Comparison of ENCODE assay signal across 15 mouse cellular contexts in the genomic region with DNA sequence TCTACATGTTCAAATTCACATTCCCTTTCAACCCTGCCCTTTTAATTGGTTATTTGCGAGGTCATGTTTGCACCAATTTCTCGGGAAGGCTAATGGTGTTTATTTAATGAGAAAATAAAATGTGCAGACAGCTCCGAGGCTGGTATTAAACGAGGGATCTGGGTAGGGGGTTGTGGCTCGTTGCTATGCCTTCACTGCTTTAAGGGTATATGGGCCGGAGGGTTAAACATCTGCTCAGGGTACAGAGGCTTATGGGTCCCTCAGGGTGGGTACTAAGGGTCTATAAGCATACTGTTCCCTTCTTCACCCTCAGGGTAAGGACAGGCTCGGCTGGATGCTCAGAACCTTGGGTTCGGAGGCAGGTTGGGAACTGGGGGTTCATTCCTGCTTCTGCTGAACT.
A peak's percentile ranks its signal among the peaks of the same experiment; 100 is the strongest.
DNase-seq lines count a peak whose midpoint lies in the region; ATAC-seq and TF ChIP-seq lines count a peak whose summit lies in the region.
"Had no signal": no experiment of that assay in that cellular context is flagged by ENCODE, and none has a peak within 500 bp of the region (broad histone marks: within the 10 kb centered on the region; RNA-seq: fewer than 3 reads in every experiment).

No protein-coding gene starts in this region.

- H3K4me3 ChIP-seq in heart, embryonic 13.5 days: no peak overlapping the region
- no peak overlapping the region for H3K4me3 ChIP-seq in heart, adult 2 months
- no peak overlapping the region for H3K4me3 ChIP-seq in hindbrain, embryonic 10.5 days
- H3K4me3 ChIP-seq in hindbrain, embryonic 15.5 days: no peak overlapping the region
- H3K4me3 ChIP-seq in midbrain, embryonic 16.5 days (ENCODE audit: low read depth, low read length): no peak overlapping the region
- H3K4me3 ChIP-seq: embryonic facial prominence, embryonic 15.5 days; heart, embryonic 12.5 days; stomach, embryonic 15.5 days had no signal

- ATAC-seq in heart, embryonic 13.5 days (ENCODE audit: extremely low read depth, insufficient number of reproducible peaks, low FRiP score, low TSS enrichment): no peak
- no peak for ATAC-seq in hindbrain, embryonic 15.5 days (ENCODE audit: low FRiP score, low read depth)
- no peak for ATAC-seq in midbrain, embryonic 16.5 days

- 78% methylated on average over 8 of the region's 8 CpGs for WGBS in heart, embryonic 13.5 days
- 82% methylated on average over 8 of the region's 8 CpGs for WGBS in heart, adult 2 months
- WGBS in hindbrain, embryonic 10.5 days: 51% methylated on average over 8 of the region's 8 CpGs
- 24% methylated on average over 8 of the region's 8 CpGs for WGBS in hindbrain, embryonic 15.5 days
- 26% methylated on average over 8 of the region's 8 CpGs for WGBS in midbrain, embryonic 16.5 days

- no peaks in the 10 kb centered on the region for H3K27me3 ChIP-seq in heart, embryonic 13.5 days (replicated peaks)
- no peaks in the 10 kb centered on the region for H3K27me3 ChIP-seq in heart, adult 2 months (ENCODE audit: control insufficient read depth, insufficient read depth, low read length)
- H3K27me3 ChIP-seq in hindbrain, embryonic 10.5 days (ENCODE audit: insufficient read depth, poor library complexity, severe bottlenecking): no peaks in the 10 kb centered on the region
- H3K27me3 ChIP-seq in hindbrain, embryonic 15.5 days: no peaks in the 10 kb centered on the region
- H3K27me3 ChIP-seq in midbrain, embryonic 16.5 days (ENCODE audit: control insufficient read depth, insufficient read depth, low read depth, low read length): no peaks in the 10 kb centered on the region
- H3K27me3 ChIP-seq: embryonic facial prominence, embryonic 15.5 days; heart, embryonic 12.5 days; stomach, embryonic 15.5 days had no signal

- H3K4me1 ChIP-seq in heart, embryonic 13.5 days: peaks cover 93% of the 10 kb centered on the region
- peaks cover 9% of the 10 kb centered on the region for H3K4me1 ChIP-seq in heart, adult 2 months (ENCODE audit: control insufficient read depth, insufficient read depth, low read length)
- peaks cover 93% of the 10 kb centered on the region for H3K4me1 ChIP-seq in hindbrain, embryonic 10.5 days (replicated peaks)
- peaks cover 62% of the 10 kb centered on the region for H3K4me1 ChIP-seq in hindbrain, embryonic 15.5 days (replicated peaks)
- peaks cover 33% of the 10 kb centered on the region for H3K4me1 ChIP-seq in midbrain, embryonic 16.5 days (ENCODE audit: control insufficient read depth, insufficient read depth, low read length)

- no peak overlapping the region for H3K4me2 ChIP-seq in heart, embryonic 13.5 days
- H3K4me2 ChIP-seq in hindbrain, embryonic 15.5 days: no peak overlapping the region
- H3K4me2 ChIP-seq in midbrain, embryonic 16.5 days (ENCODE audit: low read length): no peak overlapping the region; the same call in 1 of the 2 replicates
- H3K4me2 ChIP-seq: embryonic facial prominence, embryonic 15.5 days; heart, embryonic 12.5 days; liver, embryonic 11.5 days; stomach, embryonic 15.5 days had no signal

- no peak overlapping the region for H3K9ac ChIP-seq in heart, embryonic 13.5 days
- H3K9ac ChIP-seq in heart, adult 2 months (ENCODE audit: low read depth, low read length): no peak overlapping the region
- no peak overlapping the region for H3K9ac ChIP-seq in hindbrain, embryonic 15.5 days
- H3K9ac ChIP-seq in midbrain, embryonic 16.5 days (ENCODE audit: low read depth, low read length): no peak overlapping the region
- H3K9ac ChIP-seq: embryonic facial prominence, embryonic 15.5 days; stomach, embryonic 15.5 days had no signal

- TF ChIP-seq POLR2A in heart, adult 2 months (IDR thresholded peaks at IDR 0.05; ENCODE audit: insufficient read depth, low read depth, low read length): no peak

- TF ChIP-seq EP300 in heart, adult 2 months (IDR thresholded peaks at IDR 0.05; ENCODE audit: insufficient read depth, low read depth, low read length): no peak

- H3K27ac ChIP-seq in heart, embryonic 13.5 days (replicated peaks): peak overlapping the region; percentile 6; the same call in 1 of the 2 replicates
- H3K27ac ChIP-seq in heart, adult 2 months: no peak overlapping the region
- peak overlapping the region; percentile 85 for H3K27ac ChIP-seq in hindbrain, embryonic 10.5 days
- H3K27ac ChIP-seq in hindbrain, embryonic 15.5 days (replicated peaks): peak overlapping the region; percentile 74
- peak overlapping the region; percentile 63 for H3K27ac ChIP-seq in midbrain, embryonic 16.5 days (ENCODE audit: low read length)
- H3K27ac ChIP-seq: embryonic facial prominence, embryonic 15.5 days; stomach, embryonic 15.5 days had no signal

- intact Hi-C loops in heart, adult 2 months (cut with DNase I): no loop called here

- no peaks in the 10 kb centered on the region for H3K36me3 ChIP-seq in heart, embryonic 13.5 days
- H3K36me3 ChIP-seq in heart, adult 2 months (ENCODE audit: control insufficient read depth, insufficient read depth, low read length): peaks cover 2% of the 10 kb centered on the region; the same call in 1 of the 2 replicates
- peaks cover 49% of the 10 kb centered on the region for H3K36me3 ChIP-seq in hindbrain, embryonic 10.5 days
- no peaks in the 10 kb centered on the region for H3K36me3 ChIP-seq in hindbrain, embryonic 15.5 days
- H3K36me3 ChIP-seq in midbrain, embryonic 16.5 days (ENCODE audit: control insufficient read depth, insufficient read depth, low read length): no peaks in the 10 kb centered on the region
- H3K36me3 ChIP-seq: embryonic facial prominence, embryonic 15.5 days; stomach, embryonic 15.5 days had no signal

- H3K9me3 ChIP-seq in heart, embryonic 13.5 days: no peaks in the 10 kb centered on the region
- no peaks in the 10 kb centered on the region for H3K9me3 ChIP-seq in hindbrain, embryonic 10.5 days
- H3K9me3 ChIP-seq in hindbrain, embryonic 15.5 days: no peaks in the 10 kb centered on the region
- no peaks in the 10 kb centered on the region for H3K9me3 ChIP-seq in midbrain, embryonic 16.5 days (replicated peaks; ENCODE audit: control insufficient read depth, low read length, poor library complexity, severe bottlenecking)
- H3K9me3 ChIP-seq: embryonic facial prominence, embryonic 15.5 days; G1E; heart, embryonic 12.5 days; stomach, embryonic 15.5 days had no signal

- no peaks in the 10 kb centered on the region for H3K79me2 ChIP-seq in heart, adult 2 months (replicated peaks; ENCODE audit: control insufficient read depth, insufficient read depth, low read length)

- DNase-seq in heart, adult 2 months: no peak
- no peak for DNase-seq in hindbrain, embryonic 10.5 days (ENCODE audit: low spot score)
- no peak for DNase-seq in ovary, postnatal 10 days (ENCODE audit: low spot score)
- no peak for DNase-seq in left cerebral cortex, adult 9 months (ENCODE audit: low spot score in 2 of 2)
- DNase-seq in spleen, postnatal 36 days (ENCODE audit: low spot score in 2 of 2): no peak
- DNase-seq: adrenal gland, adult 8-10 months; gastrocnemius, postnatal 25 days had no signal

- no peak for TF ChIP-seq CTCF in heart, adult 2 months (IDR thresholded peaks at IDR 0.05)
